ENCODE assay signal across 13 mouse cellular contexts in the genomic region with DNA sequence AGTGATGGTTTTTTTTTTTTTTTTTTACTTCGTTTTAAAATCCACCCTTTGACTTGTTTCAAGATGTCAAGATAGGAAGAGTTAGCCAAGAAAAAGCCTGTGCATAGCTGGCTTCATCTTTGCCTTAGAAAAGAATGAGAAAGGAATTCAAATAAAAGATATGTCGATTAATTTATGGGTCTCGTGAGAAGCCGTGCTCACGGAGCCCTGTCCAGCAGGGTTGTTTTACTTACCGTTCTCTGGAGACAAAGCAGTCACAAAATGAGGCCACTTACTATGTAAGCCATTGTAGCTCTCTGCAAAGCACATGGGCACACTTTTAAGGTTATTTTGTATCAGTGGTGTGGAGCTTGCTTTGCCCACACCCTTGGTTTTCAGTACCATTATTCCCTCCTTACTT.
DNase-seq lines count a peak whose midpoint lies in the region; ATAC-seq and TF ChIP-seq lines count a peak whose summit lies in the region.
"Had no signal": no experiment of that assay in that cellular context is flagged by ENCODE, and none has a peak within 500 bp of the region (broad histone marks: within the 10 kb centered on the region; RNA-seq: fewer than 3 reads in every experiment).

No protein-coding gene starts in this region.

- TF ChIP-seq CTCF in layer of hippocampus, adult 2 months (conservative IDR thresholded peaks at IDR 0.05) = no peak

- H3K4me1 ChIP-seq in forebrain, embryonic 15.5 days = peaks cover 41% of the 10 kb centered on the region
- H3K4me1 ChIP-seq in hindbrain, embryonic 14.5 days (replicated peaks; ENCODE audit: control insufficient read depth, insufficient read depth, low read length) = peaks cover 52% of the 10 kb centered on the region
- H3K4me1 ChIP-seq in neural tube, embryonic 13.5 days (replicated peaks) = peaks cover 67% of the 10 kb centered on the region

- H3K4me2 ChIP-seq in forebrain, embryonic 15.5 days (replicated peaks) = no peak overlapping the region
- H3K4me2 ChIP-seq in hindbrain, embryonic 14.5 days (replicated peaks) = no peak overlapping the region
- H3K4me2 ChIP-seq in neural tube, embryonic 13.5 days = no peak overlapping the region
- H3K4me2 ChIP-seq: heart, embryonic 15.5 days; liver, embryonic 11.5 days; lung, embryonic 14.5 days had no signal

- peak overlapping the region; percentile 51 for H3K27ac ChIP-seq in layer of hippocampus, adult 2 months
- H3K27ac ChIP-seq in forebrain, embryonic 15.5 days (replicated peaks) = peak overlapping the region; percentile 58
- peak overlapping the region; percentile 76 for H3K27ac ChIP-seq in hindbrain, embryonic 14.5 days
- peak overlapping the region; percentile 81 for H3K27ac ChIP-seq in neural tube, embryonic 13.5 days (replicated peaks)
- H3K27ac ChIP-seq: embryonic facial prominence, embryonic 10.5 days; heart, embryonic 15.5 days; macrophage had no signal

- no peak overlapping the region for H3K4me3 ChIP-seq in layer of hippocampus, adult 2 months
- H3K4me3 ChIP-seq in forebrain, embryonic 15.5 days = no peak overlapping the region
- no peak overlapping the region for H3K4me3 ChIP-seq in hindbrain, embryonic 14.5 days (replicated peaks; ENCODE audit: low read length)
- H3K4me3 ChIP-seq in neural tube, embryonic 13.5 days = no peak overlapping the region
- H3K4me3 ChIP-seq: embryonic facial prominence, embryonic 10.5 days; erythroblast, embryonic 14.5 days; heart, embryonic 15.5 days had no signal

- WGBS in forebrain, embryonic 15.5 days = 32% methylated on average over 6 of the region's 6 CpGs
- WGBS in hindbrain, embryonic 14.5 days = 34% methylated on average over 6 of the region's 6 CpGs
- WGBS in neural tube, embryonic 13.5 days = 20% methylated on average over 6 of the region's 6 CpGs

- H3K9me3 ChIP-seq in forebrain, embryonic 15.5 days = no peaks in the 10 kb centered on the region
- H3K9me3 ChIP-seq in hindbrain, embryonic 14.5 days (ENCODE audit: control insufficient read depth, low read length) = no peaks in the 10 kb centered on the region
- no peaks in the 10 kb centered on the region for H3K9me3 ChIP-seq in neural tube, embryonic 13.5 days
- H3K9me3 ChIP-seq: embryonic facial prominence, embryonic 10.5 days; heart, embryonic 15.5 days had no signal

- no peaks in the 10 kb centered on the region for H3K27me3 ChIP-seq in forebrain, embryonic 15.5 days
- no peaks in the 10 kb centered on the region for H3K27me3 ChIP-seq in hindbrain, embryonic 14.5 days (ENCODE audit: control insufficient read depth, insufficient read depth, low read length)
- H3K27me3 ChIP-seq in neural tube, embryonic 13.5 days = no peaks in the 10 kb centered on the region
- H3K27me3 ChIP-seq: heart, embryonic 15.5 days had no signal

- no peak for DNase-seq in layer of hippocampus, adult 2 months (ENCODE audit: low spot score in 2 of 2)
- no peak for DNase-seq in layer of hippocampus, postnatal 10 days (ENCODE audit: low spot score in 2 of 2)
- DNase-seq in hindbrain, embryonic 14.5 days (ENCODE audit: low spot score) = no peak
- no peak for DNase-seq in ovary, postnatal 10 days (ENCODE audit: low spot score)
- no peak for DNase-seq in urinary bladder, adult 2 months (ENCODE audit: low spot score)

- ATAC-seq in forebrain, embryonic 15.5 days (replicated peaks) = no peak
- no peak for ATAC-seq in hindbrain, embryonic 14.5 days (ENCODE audit: low FRiP score)
- ATAC-seq in neural tube, embryonic 13.5 days (ENCODE audit: low read depth) = 0 out of 2 replicates have a peak, but pooled peaks have one; percentile 11

- no peaks in the 10 kb centered on the region for H3K36me3 ChIP-seq in forebrain, embryonic 15.5 days
- H3K36me3 ChIP-seq in hindbrain, embryonic 14.5 days (replicated peaks; ENCODE audit: control insufficient read depth, insufficient read depth) = no peaks in the 10 kb centered on the region
- H3K36me3 ChIP-seq in neural tube, embryonic 13.5 days = no peaks in the 10 kb centered on the region
- H3K36me3 ChIP-seq: embryonic facial prominence, embryonic 10.5 days; heart, embryonic 15.5 days had no signal

- H3K9ac ChIP-seq in forebrain, embryonic 15.5 days (replicated peaks) = no peak overlapping the region
- H3K9ac ChIP-seq in hindbrain, embryonic 14.5 days = no peak overlapping the region
- peak overlapping the region; percentile 38 for H3K9ac ChIP-seq in neural tube, embryonic 13.5 days
- H3K9ac ChIP-seq: heart, embryonic 15.5 days; lung, embryonic 14.5 days had no signal
